Comparison of ENCODE assay signal across 9 mouse cellular contexts in the genomic region with DNA sequence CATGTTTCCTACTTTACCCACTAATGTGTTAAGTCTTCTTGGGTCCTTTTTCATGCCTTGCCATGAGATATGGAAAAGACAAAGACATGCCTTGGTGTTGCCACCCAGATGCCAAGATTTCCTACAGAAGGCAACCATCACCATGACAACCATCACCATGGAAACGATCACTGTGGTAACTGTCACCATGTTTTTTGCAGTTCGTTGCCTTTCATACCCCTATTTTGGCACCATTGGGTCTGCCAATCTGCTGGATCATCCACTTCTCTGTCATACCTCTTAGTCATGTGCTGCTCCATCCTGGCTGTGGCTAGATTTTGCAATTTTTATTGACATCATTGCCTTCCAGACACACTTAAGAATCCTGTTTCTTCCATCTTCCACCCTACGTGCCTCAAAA.
DNase-seq lines count a peak whose midpoint lies in the region; ATAC-seq lines count a peak whose summit lies in the region.
"Had no signal": no experiment of that assay in that cellular context is flagged by ENCODE, and none has a peak within 500 bp of the region (broad histone marks: within the 10 kb centered on the region; RNA-seq: fewer than 3 reads in every experiment).

No protein-coding gene starts in this region.

- peaks cover 5% of the 10 kb centered on the region; the same call in 1 of the 2 replicates for H3K4me1 ChIP-seq in midbrain, embryonic 14.5 days (ENCODE audit: control insufficient read depth, insufficient read depth, low read length)
- H3K4me1 ChIP-seq in midbrain, embryonic 15.5 days: no peaks in the 10 kb centered on the region

- no peak overlapping the region for H3K9ac ChIP-seq in midbrain, embryonic 14.5 days (replicated peaks; ENCODE audit: low read length)
- no peak overlapping the region for H3K9ac ChIP-seq in midbrain, embryonic 15.5 days

- no peaks in the 10 kb centered on the region for H3K36me3 ChIP-seq in midbrain, embryonic 14.5 days (ENCODE audit: control insufficient read depth, insufficient read depth, low read length)
- H3K36me3 ChIP-seq in midbrain, embryonic 15.5 days (replicated peaks): no peaks in the 10 kb centered on the region

- H3K4me3 ChIP-seq in midbrain, embryonic 14.5 days (replicated peaks; ENCODE audit: low read depth, low read length): no peak overlapping the region
- no peak overlapping the region for H3K4me3 ChIP-seq in midbrain, embryonic 15.5 days

- no peaks in the 10 kb centered on the region for H3K9me3 ChIP-seq in midbrain, embryonic 14.5 days (ENCODE audit: control insufficient read depth, low read length)
- H3K9me3 ChIP-seq in midbrain, embryonic 15.5 days: no peaks in the 10 kb centered on the region

- DNase-seq in midbrain, embryonic 14.5 days: peak; percentile 84
- peak; percentile 19 to 39 for DNase-seq in frontal cortex, postnatal 25 days (ENCODE audit: low spot score in 2 of 2)
- peak; percentile 48 to 74 for DNase-seq in left cerebral cortex, adult 9 months (ENCODE audit: low spot score in 2 of 2)
- DNase-seq in telencephalon, adult 2 months (ENCODE audit: low read depth, low spot score): peak; percentile 76
- no peak for DNase-seq in spleen, adult 12 weeks (ENCODE audit: low spot score)
- no peak for DNase-seq in gastrocnemius, adult 8-10 months (ENCODE audit: low spot score in 2 of 2)
- no peak for DNase-seq in kidney, postnatal 14 days
- DNase-seq: adrenal gland, postnatal 36 days had no signal

- 59% methylated on average over 3 of the region's 3 CpGs for WGBS in midbrain, embryonic 14.5 days
- WGBS in midbrain, embryonic 15.5 days: 54% methylated on average over 3 of the region's 3 CpGs

- no peaks in the 10 kb centered on the region for H3K27me3 ChIP-seq in midbrain, embryonic 14.5 days (ENCODE audit: control insufficient read depth, insufficient read depth, low read length)
- no peaks in the 10 kb centered on the region for H3K27me3 ChIP-seq in midbrain, embryonic 15.5 days (replicated peaks)

- no peak overlapping the region for H3K27ac ChIP-seq in midbrain, embryonic 14.5 days (replicated peaks; ENCODE audit: low read depth, low read length)
- H3K27ac ChIP-seq in midbrain, embryonic 15.5 days: no peak overlapping the region

- no peak for ATAC-seq in midbrain, embryonic 14.5 days (ENCODE audit: low FRiP score, low TSS enrichment)
- ATAC-seq in midbrain, embryonic 15.5 days (replicated peaks): no peak

- no peak overlapping the region for H3K4me2 ChIP-seq in midbrain, embryonic 14.5 days (ENCODE audit: low read length)
- H3K4me2 ChIP-seq in midbrain, embryonic 15.5 days: no peak overlapping the region

Comparison
In these comparisons a context has a peak if more than half of its experiments do, and no peak if none do; other contexts are left out.
1. DNase-seq: peak in midbrain, embryonic 14.5 days (single experiment), frontal cortex, postnatal 25 days (2 of 2), left cerebral cortex, adult 9 months (2 of 2) and telencephalon, adult 2 months (single experiment); none in spleen, adult 12 weeks (single experiment), gastrocnemius, adult 8-10 months (0 of 2) and kidney, postnatal 14 days (single experiment).